Mouse (Mus musculus) forebrain, embryonic 14.5 days (tissue): ENCODE measurements at regions not wholly inside any gene's neighbourhood (a gene's known extent, or its start where the extent isn't known, plus 50 kb on each side); places are given as distances from the start of the nearest gene placed in this dataset.

Experiments
- ATAC-seq: fragments of 200-750 bp; cut with Nextera tagmentation; 2 replicates; pipeline ENCODE4 v1.8.0; 2017; ENCODE audit warnings: mild to moderate bottlenecking, moderate library complexity
- DNase-seq: peaks from one replicate; pipeline ENCODE4 v3.0.0-alpha.2; 2015; ENCODE audit warnings: low spot score
- H3K27ac ChIP-seq: fragments of 300-500 bp; sonication (generic); 2 replicates; pipeline ENCODE4 v1.5.1; 2014; ENCODE audit warnings: low read depth, mild to moderate bottlenecking, control low read depth, low read length, moderate library complexity
- H3K27me3 ChIP-seq: fragments of 300-500 bp; sonication (generic); replicated peaks from 2 replicates; pipeline ENCODE4 v1.6.1; 2014; ENCODE audit warnings: low read length, control low read depth, mixed read lengths; ENCODE audit not compliant: control insufficient read depth, insufficient read depth
- H3K36me3 ChIP-seq: fragments of 300-500 bp; sonication (generic); 2 replicates; pipeline ENCODE4 v1.6.1; 2014; ENCODE audit warnings: low read length, control low read depth; ENCODE audit not compliant: control insufficient read depth, insufficient read depth
- H3K4me1 ChIP-seq: fragments of 300-500 bp; sonication (generic); 2 replicates; pipeline ENCODE4 v1.6.1; 2014; ENCODE audit warnings: antibody characterized with exemption, low read length, control low read depth; ENCODE audit not compliant: control insufficient read depth, insufficient read depth
- H3K4me2 ChIP-seq: fragments of 300-500 bp; sonication (generic); 2 replicates; pipeline ENCODE4 v1.6.1; 2014; ENCODE audit warnings: mild to moderate bottlenecking, control low read depth, low read length
- H3K4me3 ChIP-seq: fragments of 300-500 bp; sonication (generic); 2 replicates; pipeline ENCODE4 v1.5.1; 2014; ENCODE audit warnings: low read depth, low read length, control low read depth
- H3K9ac ChIP-seq: fragments of 300-500 bp; sonication (generic); 2 replicates; pipeline ENCODE4 v1.6.1; 2014; ENCODE audit warnings: mild to moderate bottlenecking, low read length, control low read depth, moderate library complexity
- H3K9me3 ChIP-seq: fragments of 300-500 bp; sonication (generic); replicated peaks from 2 replicates; pipeline ENCODE4 v1.6.1; 2016; ENCODE audit warnings: low read length, control low read depth, mixed read lengths; ENCODE audit not compliant: control insufficient read depth
- WGBS: fragments of 180-500 bp; shearing (Covaris S2); extraction: QIAGEN DNeasy Blood & Tissue Kit; methylation state at CpG from one replicate; pipeline ENCODE4 v1.1.7; 2014; 5-methylcytosine and 5-hydroxymethylcytosine counted together

DNA sequence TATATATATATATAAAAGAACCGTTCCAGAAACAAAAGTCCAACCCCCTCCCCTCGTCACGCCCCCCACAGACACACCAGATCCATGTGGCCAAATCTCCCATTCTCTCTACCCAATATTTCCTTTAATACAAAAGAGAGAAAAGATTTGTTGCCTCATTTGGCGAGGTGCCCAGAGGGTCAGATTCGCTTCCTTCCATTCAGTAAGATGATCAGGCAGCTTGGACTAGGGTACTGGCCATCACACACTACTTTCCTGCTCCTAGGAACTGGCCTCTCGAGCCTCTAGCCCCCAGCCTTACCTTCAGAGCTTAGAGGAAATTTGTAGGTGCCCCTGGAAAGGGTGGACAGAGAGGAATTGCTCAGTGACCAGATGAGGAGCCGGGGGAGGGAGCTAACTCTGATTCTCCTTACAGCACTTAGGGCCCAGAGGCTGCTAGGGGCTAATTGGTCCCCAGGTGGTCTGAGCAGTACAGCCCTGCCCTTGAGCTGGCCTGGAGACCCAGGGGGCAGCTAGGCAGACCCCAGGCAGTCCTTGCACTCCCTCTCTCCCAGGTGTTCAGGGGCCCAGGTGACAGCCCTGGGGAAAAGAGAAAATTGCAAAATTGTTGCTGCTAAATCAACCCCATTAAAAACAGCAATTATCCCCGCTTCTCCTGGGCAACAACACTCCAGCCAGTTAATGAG, 470.4 kb upstream of the Mgmt start:
- DNase-seq = no peak
- H3K4me3 ChIP-seq = no peak overlapping the region
- no peak overlapping the region for H3K9ac ChIP-seq
- no peaks in the 10 kb centered on the region for H3K36me3 ChIP-seq
- no peak overlapping the region for H3K4me2 ChIP-seq
- H3K27me3 ChIP-seq = no peaks in the 10 kb centered on the region
- H3K27ac ChIP-seq = no peak overlapping the region
- no peak for ATAC-seq
- no peaks in the 10 kb centered on the region for H3K4me1 ChIP-seq
- no peaks in the 10 kb centered on the region for H3K9me3 ChIP-seq
- 45% methylated on average over 8 of the region's 8 CpGs for WGBS

DNA sequence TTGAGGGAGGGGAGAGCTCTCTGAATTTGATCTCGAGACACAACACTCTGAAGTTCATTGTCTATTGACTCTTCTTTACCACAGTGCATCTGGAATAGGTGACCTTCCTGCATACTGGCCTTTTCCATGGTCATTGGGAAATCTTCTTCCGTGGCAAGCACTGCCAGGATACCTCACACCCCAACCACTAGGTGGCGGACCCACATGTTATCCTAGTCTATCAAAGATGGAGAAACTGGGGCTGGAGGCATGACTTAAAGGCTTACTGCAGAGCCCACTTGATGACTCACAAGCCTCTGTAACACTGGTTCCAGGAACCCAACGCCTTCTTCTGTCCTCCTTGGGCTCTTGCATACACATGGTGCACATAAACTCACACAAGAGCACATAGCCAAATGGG, 467.2 kb upstream of the Mgmt start:
- Histone ChIP-seq H3K9ac (no peak overlapping the region), H3K27me3 (0 out of 2 replicates have a peak, but pooled peaks cover 3% of the 10 kb centered on the region), H3K9me3 (no peaks in the 10 kb centered on the region), H3K36me3 (no peaks in the 10 kb centered on the region), H3K27ac (no peak overlapping the region), H3K4me3 (no peak overlapping the region), H3K4me2 (no peak overlapping the region), H3K4me1 (peaks cover 11% of the 10 kb centered on the region; the same call in 1 of the 2 replicates)
- WGBS = 69% methylated on average over 4 of the region's 4 CpGs
- ATAC-seq (no peak), DNase-seq (no peak)

DNA sequence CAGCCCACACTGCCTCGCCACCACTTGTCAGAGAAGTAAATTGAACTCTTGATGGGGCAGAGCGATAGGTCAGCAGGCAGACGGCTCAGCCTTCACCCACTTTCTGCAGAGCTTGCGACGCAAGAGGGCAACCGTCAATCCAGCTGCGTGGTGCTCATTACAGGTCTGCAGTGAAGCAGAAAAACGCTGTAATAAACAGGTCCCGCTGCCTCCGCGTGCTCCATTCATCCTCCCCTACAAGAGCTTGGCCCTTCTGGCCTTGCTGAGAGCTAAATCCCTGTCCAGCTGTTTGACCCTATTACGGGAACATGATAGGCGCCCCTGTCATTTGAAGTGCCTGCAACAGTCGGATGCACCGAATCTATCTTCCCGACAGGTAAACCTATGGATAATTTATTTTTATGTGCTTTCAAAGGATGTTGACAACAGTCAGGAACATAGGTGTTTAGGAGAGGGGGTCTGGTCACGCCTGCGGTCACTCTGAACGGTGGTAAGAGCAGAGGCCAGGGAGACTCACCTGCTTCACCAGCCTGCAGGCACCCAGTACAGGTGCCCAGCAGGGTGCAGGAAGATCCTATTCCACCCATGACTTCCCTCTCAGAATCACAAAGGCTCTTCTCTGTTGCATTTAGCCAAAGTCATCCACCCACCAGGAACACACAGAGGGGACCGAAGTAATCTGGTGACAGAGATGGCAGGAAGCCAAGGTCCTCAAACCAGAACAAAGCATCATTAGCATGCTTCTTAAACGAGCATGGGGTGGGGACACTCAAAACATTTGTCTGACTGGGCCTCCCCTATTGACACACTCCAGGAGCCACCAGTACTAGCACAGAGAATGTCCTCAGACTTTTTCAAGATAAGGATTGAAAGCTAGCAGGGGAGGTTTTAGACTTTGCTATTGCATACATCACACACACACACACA, 464.1 kb upstream of the Mgmt start:
- H3K27ac ChIP-seq = no peak overlapping the region
- WGBS = 22% methylated on average over 21 of the region's 21 CpGs
- no peak overlapping the region for H3K9ac ChIP-seq
- no peak overlapping the region for H3K4me2 ChIP-seq
- H3K4me3 ChIP-seq = no peak overlapping the region
- H3K9me3 ChIP-seq = no peaks in the 10 kb centered on the region
- DNase-seq (peak; percentile 64), ATAC-seq (peak; percentile 46; the same call in 1 of the 2 replicates)
- 0 out of 2 replicates have a peak, but pooled peaks cover 3% of the 10 kb centered on the region for H3K27me3 ChIP-seq
- H3K4me1 ChIP-seq = peaks cover 14% of the 10 kb centered on the region; the same call in 1 of the 2 replicates
- no peaks in the 10 kb centered on the region for H3K36me3 ChIP-seq

DNA sequence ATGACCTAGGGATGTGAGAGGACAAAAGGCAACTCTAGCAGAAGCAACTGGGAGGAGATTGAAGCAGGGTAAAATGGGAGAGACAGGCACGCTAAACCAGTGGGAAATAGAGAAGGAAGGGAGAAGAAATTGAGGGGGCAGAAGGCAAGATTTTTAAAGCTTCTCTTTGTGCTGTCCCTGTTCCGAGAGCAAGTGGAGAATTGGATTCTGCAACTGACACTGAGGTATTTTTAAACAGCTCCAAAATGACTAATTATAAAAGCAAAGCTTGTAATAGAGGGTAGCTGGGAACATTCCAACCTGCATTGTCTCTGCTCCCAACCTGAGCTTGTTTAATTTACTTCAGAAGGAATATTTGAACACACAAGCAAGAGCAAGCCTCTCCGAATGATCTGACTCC, 460.7 kb upstream of the Mgmt start:
- Histone ChIP-seq H3K9me3 (no peaks in the 10 kb centered on the region), H3K27ac (no peak overlapping the region), H3K9ac (no peak overlapping the region), H3K4me1 (peaks cover 14% of the 10 kb centered on the region; the same call in 1 of the 2 replicates), H3K27me3 (0 out of 2 replicates have a peak, but pooled peaks cover 3% of the 10 kb centered on the region), H3K4me2 (no peak overlapping the region), H3K4me3 (no peak overlapping the region), H3K36me3 (no peaks in the 10 kb centered on the region)
- no peak for DNase-seq
- ATAC-seq = no peak
- 56% methylated on average over 3 of the region's 3 CpGs for WGBS

DNA sequence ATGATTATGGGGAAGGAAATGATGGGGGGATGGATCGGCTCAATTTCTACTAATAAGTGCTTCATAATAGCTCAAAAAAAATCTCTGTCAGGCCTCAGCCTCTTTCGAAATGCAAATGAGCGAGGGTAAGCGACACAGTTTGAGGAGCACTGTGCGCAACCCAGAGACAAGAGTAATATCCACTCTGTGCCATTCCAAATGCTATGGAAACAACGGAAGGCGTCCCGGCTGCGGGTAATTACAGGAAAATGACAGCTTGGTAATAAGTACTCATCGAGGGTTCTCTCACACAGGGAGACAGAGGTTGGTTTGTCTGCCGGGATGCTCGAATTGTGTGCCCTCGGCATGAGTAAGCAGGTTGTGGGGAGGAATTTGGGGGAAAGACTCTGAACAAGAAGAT, 459.9 kb upstream of the Mgmt start:
- ATAC-seq (no peak; the same call in 1 of the 2 replicates), DNase-seq (peak; percentile 49)
- WGBS = 70% methylated on average over 13 of the region's 13 CpGs
- Histone ChIP-seq H3K27ac (no peak overlapping the region), H3K36me3 (no peaks in the 10 kb centered on the region), H3K9ac (no peak overlapping the region), H3K4me3 (no peak overlapping the region), H3K27me3 (no peaks in the 10 kb centered on the region), H3K4me1 (peaks cover 14% of the 10 kb centered on the region; the same call in 1 of the 2 replicates), H3K9me3 (no peaks in the 10 kb centered on the region), H3K4me2 (no peak overlapping the region)

DNA sequence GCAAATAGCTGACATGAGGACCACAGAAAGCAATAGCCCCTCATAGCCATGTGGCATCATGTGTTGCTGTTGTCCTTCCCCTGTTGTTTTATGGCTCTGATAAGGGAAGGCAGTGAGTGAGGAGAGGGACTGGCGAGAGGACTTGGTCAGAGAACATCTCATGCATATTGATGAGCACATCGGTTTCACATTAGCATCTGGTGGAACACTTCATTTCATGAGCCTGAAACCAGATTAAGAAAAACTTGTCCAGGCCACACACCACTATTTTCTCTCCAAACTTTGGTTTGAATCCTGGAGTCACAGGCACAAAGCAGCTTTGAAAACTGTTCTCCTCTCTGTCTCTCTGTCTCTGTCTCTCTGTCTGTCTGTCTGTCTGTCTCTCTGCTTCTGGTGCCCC, 451.0 kb upstream of the Mgmt start:
- Histone ChIP-seq H3K4me3 (no peak overlapping the region), H3K27me3 (no peaks in the 10 kb centered on the region), H3K9me3 (no peaks in the 10 kb centered on the region), H3K36me3 (no peaks in the 10 kb centered on the region), H3K27ac (no peak overlapping the region), H3K4me1 (no peaks in the 10 kb centered on the region), H3K9ac (no peak overlapping the region), H3K4me2 (no peak overlapping the region)
- ATAC-seq (no peak), DNase-seq (no peak)
- 57% methylated on average over 2 of the region's 2 CpGs for WGBS

DNA sequence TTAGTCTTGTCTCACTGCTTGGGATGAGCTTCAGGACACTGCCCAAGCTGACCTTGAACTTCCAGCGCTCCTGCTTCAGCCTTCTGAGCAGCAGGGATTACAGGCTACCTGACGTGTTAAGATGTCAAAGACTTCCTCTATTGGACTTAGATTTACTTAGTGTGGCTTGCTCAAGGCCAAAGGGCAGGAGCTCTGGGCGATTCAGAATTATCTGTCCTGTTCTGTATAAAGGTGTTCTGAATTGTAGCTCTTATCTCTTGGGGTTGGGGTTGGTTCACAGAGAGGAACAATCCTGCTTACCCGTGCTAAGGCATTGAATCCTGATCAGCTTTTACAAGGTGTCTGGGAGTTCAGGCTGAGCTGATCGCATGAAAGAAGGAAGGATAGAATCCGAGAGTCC, 449.3 kb upstream of the Mgmt start:
- no peaks in the 10 kb centered on the region for H3K36me3 ChIP-seq
- no peaks in the 10 kb centered on the region for H3K27me3 ChIP-seq
- H3K9me3 ChIP-seq = no peaks in the 10 kb centered on the region
- no peaks in the 10 kb centered on the region for H3K4me1 ChIP-seq
- 91% methylated on average over 6 of the region's 6 CpGs for WGBS
- ATAC-seq = no peak
- DNase-seq = no peak
- H3K27ac ChIP-seq = no peak overlapping the region
- H3K4me2 ChIP-seq = no peak overlapping the region
- H3K4me3 ChIP-seq = no peak overlapping the region
- H3K9ac ChIP-seq = no peak overlapping the region

DNA sequence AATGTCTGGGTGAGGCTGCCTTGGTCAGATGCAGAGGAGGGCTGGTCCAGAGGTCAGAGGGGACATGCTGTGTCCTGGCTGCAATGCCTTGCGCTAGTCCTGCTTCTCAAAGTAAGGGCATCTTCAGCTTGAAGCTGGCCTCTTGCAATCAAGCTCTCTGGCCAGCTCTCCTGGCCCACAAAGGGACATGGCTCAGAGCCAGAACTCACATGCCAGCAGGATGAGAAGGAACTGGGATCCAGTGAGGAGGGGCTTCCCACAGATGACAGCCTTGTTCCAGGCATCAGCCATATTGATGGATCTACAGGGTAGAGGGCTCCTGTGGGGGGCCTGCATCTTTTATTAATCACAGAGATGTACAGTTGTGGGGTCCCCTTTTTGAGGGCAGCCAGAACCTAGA, 445.1 kb upstream of the Mgmt start:
- Histone ChIP-seq H3K27me3 (no peaks in the 10 kb centered on the region), H3K4me2 (no peak overlapping the region), H3K9ac (no peak overlapping the region), H3K4me3 (no peak overlapping the region), H3K9me3 (no peaks in the 10 kb centered on the region), H3K36me3 (no peaks in the 10 kb centered on the region), H3K27ac (no peak overlapping the region), H3K4me1 (no peaks in the 10 kb centered on the region)
- DNase-seq (peak; percentile 30), ATAC-seq (no peak)
- WGBS = 100% methylated on average over 1 of the region's 1 CpGs
